Mouse (Mus musculus): ENCODE data around the gene Fbxl19.
"Not testable (repeated sequence)": the region's sequence is repeated elsewhere in the genome, so short reads cannot be mapped to it uniquely, and the experiment has no call there.

Gene Fbxl19

GRCm38 (mm10) chr7:127727898-127728297 is 16.4 kb upstream of the Fbxl19 start:
- in situ Hi-C loops (cut with MboI; ENCODE audit: low sequenced_read_pairs), result no loop called here

- in situ Hi-C loops (cut with MboI; ENCODE audit: low sequenced_read_pairs), result no loop called here
Observed at GRCm38 (mm10) chr7:127730170-127730569, 14.2 kb upstream of the Fbxl19 start.

- in situ Hi-C loops (cut with MboI; ENCODE audit: low sequenced_read_pairs), result not testable (repeated sequence)
Observed at GRCm38 (mm10) chr7:127732066-127732465, 12.3 kb upstream of the Fbxl19 start, which contains the start of gene Ctf2. Gene Ctf2, minus strand, starts transcription at chr7:127732166.

- in situ Hi-C loops (cut with MboI; ENCODE audit: low sequenced_read_pairs), result no loop called here
Observed at GRCm38 (mm10) chr7:127745251-127745651, 908 bp downstream of the Fbxl19 start.

- in situ Hi-C loops (cut with MboI; ENCODE audit: low sequenced_read_pairs), result no loop called here
Observed at GRCm38 (mm10) chr7:127745652-127746493, 1.5 kb downstream of the Fbxl19 start.

- in situ Hi-C loops (cut with MboI; ENCODE audit: low sequenced_read_pairs), result no loop called here
Observed at GRCm38 (mm10) chr7:127746494-127747491, 2.5 kb downstream of the Fbxl19 start.

GRCm38 (mm10) chr7:127747559-127748234 is 3.4 kb downstream of the Fbxl19 start:
- in situ Hi-C loops (cut with MboI; ENCODE audit: low sequenced_read_pairs), result no loop called here

- in situ Hi-C loops (cut with MboI; ENCODE audit: low sequenced_read_pairs), result no loop called here
Observed at GRCm38 (mm10) chr7:127748235-127748560, 3.9 kb downstream of the Fbxl19 start.

GRCm38 (mm10) chr7:127750131-127751127 is 6.1 kb downstream of the Fbxl19 start:
- in situ Hi-C loops (cut with MboI; ENCODE audit: low sequenced_read_pairs), result loop anchor here (10.0 kb wide), 1 partner anchor 76 kb away; no protein-coding TSS in a partner anchor

- in situ Hi-C loops (cut with MboI; ENCODE audit: low sequenced_read_pairs), result loop anchor here (10.0 kb wide), 1 partner anchor 77 kb away; no protein-coding TSS in a partner anchor
Observed at GRCm38 (mm10) chr7:127751619-127752018, 7.3 kb downstream of the Fbxl19 start.

- in situ Hi-C loops (cut with MboI; ENCODE audit: low sequenced_read_pairs), result loop anchor here (10.0 kb wide), 1 partner anchor 77 kb away; no protein-coding TSS in a partner anchor
Observed at GRCm38 (mm10) chr7:127752069-127752468, 7.7 kb downstream of the Fbxl19 start.

GRCm38 (mm10) chr7:127753158-127753557 is 8.8 kb downstream of the Fbxl19 start:
- in situ Hi-C loops (cut with MboI; ENCODE audit: low sequenced_read_pairs), result loop anchor here (10.0 kb wide), 1 partner anchor 78 kb away; no protein-coding TSS in a partner anchor

- in situ Hi-C loops (cut with MboI; ENCODE audit: low sequenced_read_pairs), result loop anchor here (10.0 kb wide), 1 partner anchor 79 kb away; no protein-coding TSS in a partner anchor
Observed at GRCm38 (mm10) chr7:127753741-127754140, 9.4 kb downstream of the Fbxl19 start.

GRCm38 (mm10) chr7:127759716-127760115 is 15.4 kb downstream of the Fbxl19 start:
- in situ Hi-C loops (cut with MboI; ENCODE audit: low sequenced_read_pairs), result loop anchor here (5.0 to 10.0 kb wide), 2 partner anchors 85 to 657 kb away; no protein-coding TSS in a partner anchor

- in situ Hi-C loops (cut with MboI; ENCODE audit: low sequenced_read_pairs), result loop anchor here (5.0 kb wide), 1 partner anchor 658 kb away; no protein-coding TSS in a partner anchor
Observed at GRCm38 (mm10) chr7:127760478-127760877, 16.1 kb downstream of the Fbxl19 start.

- in situ Hi-C loops (cut with MboI; ENCODE audit: low sequenced_read_pairs), result loop anchor here (5.0 kb wide), 1 partner anchor 659 kb away; no protein-coding TSS in a partner anchor
Observed at GRCm38 (mm10) chr7:127761026-127761425, 16.7 kb downstream of the Fbxl19 start.

- in situ Hi-C loops (cut with MboI; ENCODE audit: low sequenced_read_pairs), result loop anchor here (5.0 kb wide), 1 partner anchor 661 kb away; no protein-coding TSS in a partner anchor
Observed at GRCm38 (mm10) chr7:127763642-127764041, 19.3 kb downstream of the Fbxl19 start.

- in situ Hi-C loops (cut with MboI; ENCODE audit: low sequenced_read_pairs), result no loop called here
Observed at GRCm38 (mm10) chr7:127765756-127766155, 21.4 kb downstream of the Fbxl19 start.

Measured in CH12F3 (cell line).